Mouse (Mus musculus): ENCODE results near the gene Myl12a.

Gene Myl12a

DNA sequence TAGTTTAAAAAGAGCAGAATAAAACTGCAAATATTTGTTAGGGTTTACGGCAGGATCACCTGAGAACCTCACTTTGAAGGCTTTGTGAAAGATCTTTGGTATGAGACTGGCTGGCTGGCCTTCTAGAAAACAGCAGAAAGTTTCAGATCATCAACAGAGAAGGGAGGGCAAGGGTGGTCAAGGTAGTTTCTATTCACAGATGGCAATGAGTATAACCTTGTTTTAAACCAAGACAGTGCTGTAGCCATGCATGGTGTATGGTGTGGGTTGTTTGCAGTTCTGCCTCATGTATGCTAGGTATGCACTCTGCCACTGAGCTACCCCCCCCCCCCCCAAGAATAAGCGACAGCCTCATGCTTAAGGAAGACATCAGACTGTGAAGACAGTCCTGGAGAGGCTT is 2.4 kb downstream of the Myl12a start:
- H3K4me1 ChIP-seq (replicated peaks; ENCODE audit: low read depth, low read length): peaks cover 73% of the 10 kb centered on the region
- no peaks in the 10 kb centered on the region for H3K27me3 ChIP-seq (ENCODE audit: insufficient read depth, low read length)
- no peaks in the 10 kb centered on the region for H3K9me3 ChIP-seq (ENCODE audit: low read length)
- H3K36me3 ChIP-seq (ENCODE audit: insufficient read depth, low read length): peaks cover 36% of the 10 kb centered on the region
- peak overlapping the region; percentile 96 for H3K4me3 ChIP-seq (replicated peaks; ENCODE audit: low read length)
- TF ChIP-seq NANOG (IDR thresholded peaks at IDR 0.05; ENCODE audit: borderline replicate concordance, low read length) (no peak), POU5F1 (IDR thresholded peaks at IDR 0.05; ENCODE audit: borderline replicate concordance, low read length) (no peak), CTCF (conservative IDR thresholded peaks at IDR 0.05; ENCODE audit: low read length) (no peak)

DNA sequence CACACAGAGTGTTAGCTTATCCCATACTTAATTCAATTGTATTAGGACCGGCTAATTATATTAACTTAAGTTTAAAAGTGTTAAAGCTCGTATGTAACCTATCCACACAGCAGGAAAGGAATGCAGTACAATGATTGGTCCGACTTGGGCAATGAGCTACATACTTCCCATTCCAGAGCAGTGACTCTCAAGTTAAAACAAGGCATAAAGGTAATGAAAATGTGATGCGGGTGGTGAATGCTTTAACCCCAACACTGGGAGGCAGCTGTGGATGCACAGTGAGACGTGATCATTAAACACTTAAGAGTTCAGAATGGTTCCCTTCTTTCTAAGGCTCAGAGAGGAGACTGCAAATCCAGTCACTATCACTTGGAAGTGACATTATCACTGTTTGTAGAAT is 3.5 kb downstream of the Myl12a start:
- H3K9me3 ChIP-seq (ENCODE audit: low read length): no peaks in the 10 kb centered on the region
- no peaks in the 10 kb centered on the region for H3K27me3 ChIP-seq (ENCODE audit: insufficient read depth, low read length)
- peaks cover 46% of the 10 kb centered on the region for H3K36me3 ChIP-seq (ENCODE audit: insufficient read depth, low read length)
- H3K4me3 ChIP-seq (replicated peaks; ENCODE audit: low read length): no peak overlapping the region
- peaks cover 78% of the 10 kb centered on the region for H3K4me1 ChIP-seq (replicated peaks; ENCODE audit: low read depth, low read length)
- TF ChIP-seq CTCF (conservative IDR thresholded peaks at IDR 0.05; ENCODE audit: low read length) (no peak), NANOG (IDR thresholded peaks at IDR 0.05; ENCODE audit: borderline replicate concordance, low read length) (no peak), POU5F1 (IDR thresholded peaks at IDR 0.05; ENCODE audit: borderline replicate concordance, low read length) (no peak)

DNA sequence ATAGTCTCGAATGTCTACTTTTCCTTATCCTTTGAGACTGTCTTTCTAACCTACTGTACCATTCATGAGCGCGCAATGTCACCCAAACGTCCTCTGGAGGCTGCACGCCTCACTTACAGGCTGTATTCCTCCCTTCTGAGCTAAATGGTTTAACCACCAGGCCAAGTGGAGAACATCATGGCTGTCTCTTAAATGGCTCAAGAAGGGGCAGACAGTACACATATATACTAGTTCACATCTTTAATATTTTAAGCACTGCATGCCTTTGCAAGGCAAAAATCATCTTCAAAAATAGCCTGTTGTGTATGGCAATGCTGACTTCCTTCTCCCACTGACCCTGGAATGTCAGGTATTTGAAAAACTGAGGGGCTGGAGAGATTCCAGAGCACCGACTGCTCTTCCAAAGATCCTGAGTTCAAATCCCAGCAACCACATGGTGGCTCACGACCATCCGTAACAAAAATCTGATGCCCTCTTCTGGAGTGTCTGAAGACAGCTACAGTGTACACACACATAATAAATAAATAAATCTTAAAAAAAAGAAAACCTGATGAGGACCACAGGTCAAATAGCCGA is 4.2 kb downstream of the Myl12a start:
- TF ChIP-seq NANOG (IDR thresholded peaks at IDR 0.05; ENCODE audit: borderline replicate concordance, low read length): no peak
- no peak for TF ChIP-seq CTCF (conservative IDR thresholded peaks at IDR 0.05; ENCODE audit: low read length)
- TF ChIP-seq POU5F1 (IDR thresholded peaks at IDR 0.05; ENCODE audit: borderline replicate concordance, low read length): no peak
- peak overlapping the region; percentile 7; the same call in 1 of the 2 replicates for H3K4me3 ChIP-seq (replicated peaks; ENCODE audit: low read length)
- H3K9me3 ChIP-seq (ENCODE audit: low read length): no peaks in the 10 kb centered on the region
- H3K36me3 ChIP-seq (ENCODE audit: insufficient read depth, low read length): peaks cover 53% of the 10 kb centered on the region
- H3K27me3 ChIP-seq (ENCODE audit: insufficient read depth, low read length): no peaks in the 10 kb centered on the region
- peaks cover 81% of the 10 kb centered on the region for H3K4me1 ChIP-seq (replicated peaks; ENCODE audit: low read depth, low read length)

DNA sequence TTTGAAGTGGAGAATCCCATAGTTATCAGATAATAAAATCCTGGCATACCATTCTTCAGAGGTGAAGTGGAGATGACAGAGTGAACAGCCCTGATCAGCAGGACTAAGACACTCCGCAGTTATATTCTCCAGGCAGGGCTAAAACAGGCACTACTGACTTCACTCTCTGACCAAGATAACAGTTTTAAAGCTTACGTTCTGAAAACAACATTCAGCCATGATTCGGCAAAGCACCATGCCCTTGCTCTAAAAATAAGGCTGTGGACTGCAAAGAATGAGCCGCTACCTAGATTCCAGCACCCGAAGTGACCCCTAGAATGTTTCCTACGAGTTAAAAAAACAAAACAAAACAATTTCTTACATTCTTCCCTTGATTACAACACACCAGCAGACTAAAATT is 4.8 kb downstream of the Myl12a start:
- TF ChIP-seq CTCF (conservative IDR thresholded peaks at IDR 0.05; ENCODE audit: low read length) (no peak), POU5F1 (IDR thresholded peaks at IDR 0.05; ENCODE audit: borderline replicate concordance, low read length) (no peak), NANOG (IDR thresholded peaks at IDR 0.05; ENCODE audit: borderline replicate concordance, low read length) (no peak)
- Histone ChIP-seq H3K27me3 (ENCODE audit: insufficient read depth, low read length) (no peaks in the 10 kb centered on the region), H3K4me1 (replicated peaks; ENCODE audit: low read depth, low read length) (peaks cover 81% of the 10 kb centered on the region), H3K9me3 (ENCODE audit: low read length) (no peaks in the 10 kb centered on the region), H3K4me3 (replicated peaks; ENCODE audit: low read length) (peak overlapping the region; percentile 7; the same call in 1 of the 2 replicates), H3K36me3 (ENCODE audit: insufficient read depth, low read length) (peaks cover 60% of the 10 kb centered on the region)

DNA sequence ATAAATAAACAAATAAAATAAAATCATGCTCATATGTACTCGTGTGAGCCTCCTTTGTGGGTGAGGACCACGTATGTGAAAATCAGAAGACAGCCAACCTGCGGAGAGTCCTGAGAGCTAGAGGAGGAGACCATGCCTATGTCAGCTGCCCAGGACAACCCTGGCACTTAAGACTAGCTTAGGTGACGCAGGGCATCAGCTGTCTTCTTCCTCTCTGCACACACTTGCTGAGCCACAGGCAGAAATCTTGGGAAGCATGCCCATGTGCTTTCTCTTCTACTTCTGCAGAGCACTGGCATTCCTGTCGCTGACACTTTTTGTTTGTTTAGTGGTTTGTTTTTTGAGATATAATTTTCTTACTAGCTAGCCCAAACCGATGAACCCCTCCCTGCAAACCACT is 7.1 kb downstream of the Myl12a start:
- TF ChIP-seq CTCF (conservative IDR thresholded peaks at IDR 0.05; ENCODE audit: low read length) (no peak), NANOG (IDR thresholded peaks at IDR 0.05; ENCODE audit: borderline replicate concordance, low read length) (no peak), POU5F1 (IDR thresholded peaks at IDR 0.05; ENCODE audit: borderline replicate concordance, low read length) (no peak)
- Histone ChIP-seq H3K9me3 (ENCODE audit: low read length) (no peaks in the 10 kb centered on the region), H3K27me3 (ENCODE audit: insufficient read depth, low read length) (no peaks in the 10 kb centered on the region), H3K36me3 (ENCODE audit: insufficient read depth, low read length) (peaks cover 72% of the 10 kb centered on the region), H3K4me1 (replicated peaks; ENCODE audit: low read depth, low read length) (peaks cover 90% of the 10 kb centered on the region), H3K4me3 (replicated peaks; ENCODE audit: low read length) (no peak overlapping the region)

DNA sequence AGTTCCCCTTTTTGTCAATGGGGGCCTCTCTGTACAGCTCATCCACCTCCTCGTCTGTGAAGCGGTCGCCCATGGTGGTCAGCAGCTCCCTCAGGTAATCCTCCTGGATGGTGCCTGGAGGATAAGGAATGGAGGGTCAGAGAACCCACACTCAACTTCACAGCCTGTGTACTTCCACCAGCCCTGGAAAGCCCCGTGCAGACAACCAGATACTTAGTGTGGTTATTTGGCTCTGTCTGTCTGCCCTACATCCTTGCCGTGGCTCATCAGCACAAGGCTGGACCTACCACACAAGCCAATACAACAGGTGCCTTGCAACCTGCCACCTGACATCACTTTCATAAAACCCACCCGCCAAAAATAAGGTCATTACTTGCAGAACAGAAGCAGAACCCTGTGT is 8.0 kb downstream of the Myl12a start:
- peaks cover 66% of the 10 kb centered on the region for H3K36me3 ChIP-seq (ENCODE audit: insufficient read depth, low read length)
- no peaks in the 10 kb centered on the region for H3K9me3 ChIP-seq (ENCODE audit: low read length)
- TF ChIP-seq NANOG (IDR thresholded peaks at IDR 0.05; ENCODE audit: borderline replicate concordance, low read length) (no peak), CTCF (conservative IDR thresholded peaks at IDR 0.05; ENCODE audit: low read length) (no peak), POU5F1 (IDR thresholded peaks at IDR 0.05; ENCODE audit: borderline replicate concordance, low read length) (no peak)
- peaks cover 81% of the 10 kb centered on the region for H3K4me1 ChIP-seq (replicated peaks; ENCODE audit: low read depth, low read length)
- no peak overlapping the region for H3K4me3 ChIP-seq (replicated peaks; ENCODE audit: low read length)
- no peaks in the 10 kb centered on the region for H3K27me3 ChIP-seq (ENCODE audit: insufficient read depth, low read length)

DNA sequence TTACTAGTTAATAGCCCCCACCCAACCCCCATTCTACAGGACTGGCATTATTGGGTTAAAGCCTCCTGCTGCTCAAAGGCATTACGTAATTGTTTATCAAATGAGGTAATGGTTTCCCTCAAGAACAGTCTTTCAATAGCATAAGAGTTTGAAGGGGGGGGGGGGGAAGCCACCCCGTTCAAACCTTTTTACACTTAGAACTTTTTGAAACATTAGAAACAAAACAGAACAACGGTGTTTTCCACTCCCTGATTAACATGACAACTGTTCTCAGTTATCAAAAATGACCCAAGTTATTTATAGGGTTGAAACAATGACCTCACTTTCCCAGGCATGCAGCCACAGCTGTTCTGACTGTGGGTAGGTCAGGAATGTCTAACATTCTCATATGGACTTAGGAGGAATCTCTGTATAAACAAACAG is 9.3 kb downstream of the Myl12a start:
- Histone ChIP-seq H3K27me3 (ENCODE audit: insufficient read depth, low read length) (no peaks in the 10 kb centered on the region), H3K4me1 (replicated peaks; ENCODE audit: low read depth, low read length) (peaks cover 81% of the 10 kb centered on the region), H3K4me3 (replicated peaks; ENCODE audit: low read length) (0 out of 2 replicates have a peak overlapping the region, but pooled peaks have one; percentile 20), H3K36me3 (ENCODE audit: insufficient read depth, low read length) (peaks cover 64% of the 10 kb centered on the region), H3K9me3 (ENCODE audit: low read length) (no peaks in the 10 kb centered on the region)
- no peak for TF ChIP-seq NANOG (IDR thresholded peaks at IDR 0.05; ENCODE audit: borderline replicate concordance, low read length)

DNA sequence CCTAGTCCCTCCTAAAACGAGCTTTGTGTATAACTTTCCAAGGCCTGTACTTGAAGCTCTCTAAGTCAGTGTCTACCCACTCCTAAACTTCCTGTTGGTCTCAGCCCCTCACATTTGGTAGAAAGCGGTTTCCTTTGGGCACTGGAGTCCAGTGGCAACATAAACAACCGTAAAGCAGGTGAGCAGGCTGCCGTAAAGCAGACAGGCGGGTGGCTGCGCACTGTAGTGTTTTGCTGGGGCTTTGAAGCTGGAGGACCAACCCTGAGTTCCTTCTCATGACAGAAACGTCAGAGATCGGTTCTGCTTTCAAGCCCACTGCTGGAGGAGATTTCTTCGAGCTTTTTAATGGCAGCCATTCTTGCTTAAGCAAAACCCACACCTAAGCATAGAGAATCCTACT is 10.0 kb downstream of the Myl12a start:
- Histone ChIP-seq H3K9me3 (ENCODE audit: low read length) (no peaks in the 10 kb centered on the region), H3K4me1 (replicated peaks; ENCODE audit: low read depth, low read length) (peaks cover 81% of the 10 kb centered on the region), H3K27me3 (ENCODE audit: insufficient read depth, low read length) (no peaks in the 10 kb centered on the region), H3K36me3 (ENCODE audit: insufficient read depth, low read length) (peaks cover 69% of the 10 kb centered on the region), H3K4me3 (replicated peaks; ENCODE audit: low read length) (peak overlapping the region; percentile 20; the same call in 1 of the 2 replicates)
- TF ChIP-seq NANOG (IDR thresholded peaks at IDR 0.05; ENCODE audit: borderline replicate concordance, low read length): no peak
- TF ChIP-seq CTCF (conservative IDR thresholded peaks at IDR 0.05; ENCODE audit: low read length): no peak
- no peak for TF ChIP-seq POU5F1 (IDR thresholded peaks at IDR 0.05; ENCODE audit: borderline replicate concordance, low read length)

All from E14TG2a.4 (cell line).